Mouse (Mus musculus): ENCODE measurements at regions not wholly inside any gene's neighbourhood (a gene's known extent, or its start where the extent isn't known, plus 50 kb on each side); places are given as distances from the start of the nearest gene placed in this dataset.

DNA sequence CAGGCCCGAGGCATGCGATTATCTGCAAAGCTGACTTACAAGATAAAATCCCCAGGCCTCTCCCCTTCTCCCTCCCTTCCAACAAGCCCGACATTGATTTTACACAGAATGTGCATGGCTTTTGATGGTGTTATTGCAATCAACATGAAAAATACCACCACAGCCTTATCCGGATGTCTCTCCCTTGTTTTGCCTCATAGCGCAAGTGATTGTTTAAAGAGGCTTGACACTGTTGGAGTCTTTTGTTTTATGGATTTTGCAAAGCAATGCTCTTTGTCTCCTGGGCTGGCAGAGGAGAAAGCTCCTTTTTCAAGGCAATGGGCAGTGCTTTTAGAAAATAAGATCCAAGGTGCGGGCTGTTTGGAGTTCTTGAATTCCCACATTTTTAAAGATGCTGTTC lies 165.3 kb downstream of the Tox3 start:
- TF ChIP-seq CTCF (conservative IDR thresholded peaks at IDR 0.05 in 1 of 2, IDR thresholded peaks at IDR 0.05 in 1 of 2; ENCODE audit: low read depth in 2 of 2, low read length in 2 of 2) (no peak), POLR2A (IDR thresholded peaks at IDR 0.05; ENCODE audit: low read depth, low read length) (no peak), GABPA (IDR thresholded peaks at IDR 0.05; ENCODE audit: insufficient replicate concordance, low read depth, low read length) (no peak), MYC (IDR thresholded peaks at IDR 0.05; ENCODE audit: low read depth, low read length) (no peak), MAX (IDR thresholded peaks at IDR 0.05; ENCODE audit: low read length) (no peak), USF1 (IDR thresholded peaks at IDR 0.05; ENCODE audit: low read depth, low read length) (no peak), SIN3A (IDR thresholded peaks at IDR 0.05; ENCODE audit: low read length) (no peak), NRF1 (IDR thresholded peaks at IDR 0.05; ENCODE audit: low read depth, low read length) (no peak), NELFE (IDR thresholded peaks at IDR 0.05; ENCODE audit: low read depth, low read length) (no peak), JUND (conservative IDR thresholded peaks at IDR 0.05; ENCODE audit: low read depth, low read length) (no peak), HCFC1 (IDR thresholded peaks at IDR 0.05; ENCODE audit: low read depth, low read length) (no peak)
